Mouse (Mus musculus): ENCODE data around the gene Ypel3. TPM values are rescaled to one million over a fixed set of nuclear protein-coding genes. Genes with fewer than 3 reads are reported as not detected.
"Not testable (repeated sequence)": the region's sequence is repeated elsewhere in the genome, so short reads cannot be mapped to it uniquely, and the experiment has no call there.

The Ypel3 gene
- polyA plus RNA-seq, 1 experiment: 636 TPM

- 82% methylated on average over 12 of the region's 12 CpGs for WGBS
- DNase-seq: no peak
- Histone ChIP-seq H3K4me3 (replicated peaks; ENCODE audit: insufficient read depth, low read depth, low read length) (no peak overlapping the region), H3K27me3 (ENCODE audit: control insufficient read depth, insufficient read depth, low read length) (no peaks in the 10 kb centered on the region), H3K27ac (ENCODE audit: insufficient read depth, low read length) (no peak overlapping the region), H3K4me1 (ENCODE audit: control insufficient read depth, insufficient read depth, low read length) (peaks cover 6% of the 10 kb centered on the region)
- TF ChIP-seq POLR2A (IDR thresholded peaks at IDR 0.05; ENCODE audit: borderline replicate concordance, insufficient read depth, low read length): no peak
- TF ChIP-seq CTCF (IDR thresholded peaks at IDR 0.05; ENCODE audit: borderline replicate concordance, insufficient read depth, low read depth, low read length): no peak
Observed at GRCm38 (mm10) chr7:126770784-126771183, 6.0 kb upstream of the Ypel3 start.

- Histone ChIP-seq H3K27me3 (ENCODE audit: control insufficient read depth, insufficient read depth, low read length) (no peaks in the 10 kb centered on the region), H3K4me1 (ENCODE audit: control insufficient read depth, insufficient read depth, low read length) (peaks cover 17% of the 10 kb centered on the region), H3K27ac (ENCODE audit: insufficient read depth, low read length) (no peak overlapping the region), H3K4me3 (replicated peaks; ENCODE audit: insufficient read depth, low read depth, low read length) (no peak overlapping the region)
- WGBS: 78% methylated on average over 2 of the region's 2 CpGs
- no peak for DNase-seq
- TF ChIP-seq CTCF (IDR thresholded peaks at IDR 0.05; ENCODE audit: borderline replicate concordance, insufficient read depth, low read depth, low read length) (no peak), POLR2A (IDR thresholded peaks at IDR 0.05; ENCODE audit: borderline replicate concordance, insufficient read depth, low read length) (no peak)
Observed at GRCm38 (mm10) chr7:126773351-126773750, 3.4 kb upstream of the Ypel3 start.

GRCm38 (mm10) chr7:126774463-126774862, 2.3 kb upstream of the Ypel3 start:
- Histone ChIP-seq H3K27ac (ENCODE audit: insufficient read depth, low read length) (no peak overlapping the region), H3K4me1 (ENCODE audit: control insufficient read depth, insufficient read depth, low read length) (peaks cover 17% of the 10 kb centered on the region), H3K4me3 (replicated peaks; ENCODE audit: insufficient read depth, low read depth, low read length) (no peak overlapping the region), H3K27me3 (ENCODE audit: control insufficient read depth, insufficient read depth, low read length) (no peaks in the 10 kb centered on the region)
- DNase-seq: no peak
- WGBS: 83% methylated on average over 2 of the region's 2 CpGs
- no peak for TF ChIP-seq POLR2A (IDR thresholded peaks at IDR 0.05; ENCODE audit: borderline replicate concordance, insufficient read depth, low read length)
- no peak for TF ChIP-seq CTCF (IDR thresholded peaks at IDR 0.05; ENCODE audit: borderline replicate concordance, insufficient read depth, low read depth, low read length)

GRCm38 (mm10) chr7:126775185-126775977, 1.4 kb upstream of the Ypel3 start:
- H3K4me1 ChIP-seq (ENCODE audit: control insufficient read depth, insufficient read depth, low read length): peaks cover 23% of the 10 kb centered on the region
- 77% methylated on average over 10 of the region's 10 CpGs for WGBS
- DNase-seq: no peak
- H3K4me3 ChIP-seq (replicated peaks; ENCODE audit: insufficient read depth, low read depth, low read length): peak overlapping the region; percentile 77
- no peaks in the 10 kb centered on the region for H3K27me3 ChIP-seq (ENCODE audit: control insufficient read depth, insufficient read depth, low read length)
- TF ChIP-seq POLR2A (IDR thresholded peaks at IDR 0.05; ENCODE audit: borderline replicate concordance, insufficient read depth, low read length): no peak
- no peak; the same call in 1 of the 2 replicates for TF ChIP-seq CTCF (IDR thresholded peaks at IDR 0.05; ENCODE audit: borderline replicate concordance, insufficient read depth, low read depth, low read length)
- H3K27ac ChIP-seq (ENCODE audit: insufficient read depth, low read length): 0 out of 2 replicates have a peak overlapping the region, but pooled peaks have one; percentile 87

- WGBS: 25% methylated on average over 3 of the region's 3 CpGs
- Histone ChIP-seq H3K27ac (ENCODE audit: insufficient read depth, low read length) (peak overlapping the region; percentile 87; the same call in 1 of the 2 replicates), H3K27me3 (ENCODE audit: control insufficient read depth, insufficient read depth, low read length) (no peaks in the 10 kb centered on the region), H3K4me1 (ENCODE audit: control insufficient read depth, insufficient read depth, low read length) (peaks cover 24% of the 10 kb centered on the region), H3K4me3 (replicated peaks; ENCODE audit: insufficient read depth, low read depth, low read length) (peak overlapping the region; percentile 77)
- DNase-seq: peak in 1 of 2 experiments; percentile 36
- no peak for TF ChIP-seq CTCF (IDR thresholded peaks at IDR 0.05; ENCODE audit: borderline replicate concordance, insufficient read depth, low read depth, low read length)
Observed at GRCm38 (mm10) chr7:126775978-126776234, 849 bp upstream of the Ypel3 start.

GRCm38 (mm10) chr7:126777476-126777875, 721 bp downstream of the Ypel3 start:
- TF ChIP-seq POLR2A (IDR thresholded peaks at IDR 0.05; ENCODE audit: borderline replicate concordance, insufficient read depth, low read length): no peak
- DNase-seq: peak; percentile 56 to 63
- WGBS: 2% methylated on average over 10 of the region's 10 CpGs
- H3K27ac ChIP-seq (ENCODE audit: insufficient read depth, low read length): peak overlapping the region; percentile 88
- H3K4me3 ChIP-seq (replicated peaks; ENCODE audit: insufficient read depth, low read depth, low read length): peak overlapping the region; percentile 96
- H3K27me3 ChIP-seq (ENCODE audit: control insufficient read depth, insufficient read depth, low read length): no peaks in the 10 kb centered on the region
- H3K4me1 ChIP-seq (ENCODE audit: control insufficient read depth, insufficient read depth, low read length): peaks cover 29% of the 10 kb centered on the region

- Histone ChIP-seq H3K27me3 (ENCODE audit: control insufficient read depth, insufficient read depth, low read length) (no peaks in the 10 kb centered on the region), H3K27ac (ENCODE audit: insufficient read depth, low read length) (no peak overlapping the region), H3K4me1 (ENCODE audit: control insufficient read depth, insufficient read depth, low read length) (peaks cover 29% of the 10 kb centered on the region), H3K4me3 (replicated peaks; ENCODE audit: insufficient read depth, low read depth, low read length) (peak overlapping the region; percentile 96)
- DNase-seq: peak; percentile 36 to 44
- TF ChIP-seq CTCF (IDR thresholded peaks at IDR 0.05; ENCODE audit: borderline replicate concordance, insufficient read depth, low read depth, low read length) (no peak), POLR2A (IDR thresholded peaks at IDR 0.05; ENCODE audit: borderline replicate concordance, insufficient read depth, low read length) (no peak)
- 24% methylated on average over 3 of the region's 3 CpGs for WGBS
Observed at GRCm38 (mm10) chr7:126778147-126778546, 1.4 kb downstream of the Ypel3 start.

- not testable (repeated sequence) for DNase-seq; H3K27ac ChIP-seq (ENCODE audit: insufficient read depth, low read length); H3K27me3 ChIP-seq (ENCODE audit: control insufficient read depth, insufficient read depth, low read length); H3K4me3 ChIP-seq (replicated peaks; ENCODE audit: insufficient read depth, low read depth, low read length)
- H3K4me1 ChIP-seq (ENCODE audit: control insufficient read depth, insufficient read depth, low read length): peaks cover 29% of the 10 kb centered on the region
- WGBS: 87% methylated on average over 7 of the region's 7 CpGs
Observed at GRCm38 (mm10) chr7:126779101-126779500, 2.3 kb downstream of the Ypel3 start.

All from cerebellum, adult 2 months (tissue).